Mouse (Mus musculus): ENCODE data around the gene Hsd17b14. TPM values are rescaled to one million over a fixed set of nuclear protein-coding genes. Genes with fewer than 3 reads are reported as not detected.
"Not testable (repeated sequence)": the region's sequence is repeated elsewhere in the genome, so short reads cannot be mapped to it uniquely, and the experiment has no call there.

Gene Hsd17b14
- polyA plus RNA-seq (2016; fragmentation: Nextera tagmentation; extraction: Ambion mirVana): 0.56 and 1.5 TPM in 2 replicates

DNA sequence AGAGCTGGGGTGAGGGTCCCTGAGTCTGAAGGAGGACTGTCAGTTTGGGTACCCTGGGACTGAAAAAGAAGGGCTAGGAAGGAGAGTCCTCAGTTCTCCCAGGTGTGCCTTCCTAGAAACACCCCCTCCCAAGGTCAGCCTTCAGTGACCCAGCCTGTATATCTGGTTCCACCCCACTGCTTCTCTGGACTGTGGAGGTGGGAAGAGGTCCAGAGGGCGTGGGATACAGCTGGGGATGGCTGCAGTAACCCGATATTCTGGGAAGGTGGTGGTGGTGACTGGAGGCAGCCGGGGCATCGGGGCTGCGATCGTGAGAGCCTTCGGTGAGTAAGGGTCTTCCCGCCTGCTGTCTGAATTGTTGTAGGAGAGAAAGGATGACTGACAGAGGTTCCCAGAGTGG lies at the start of gene Hsd17b14:
TSS of gene Hsd17b14 (plus strand) at position 150 of the 400 bp plus-strand sequence.
- ATAC-seq (ENCODE audit: insufficient number of reproducible peaks, insufficient read depth, low FRiP score, low TSS enrichment): no peak
- H3K36me3 ChIP-seq: no peaks in the 10 kb centered on the region
- H3K4me2 ChIP-seq (replicated peaks): no peak within 1 kb of the TSS
- 0 out of 2 replicates have a peak, but pooled peaks cover 5% of the 10 kb centered on the region for H3K4me1 ChIP-seq
- H3K9ac ChIP-seq: peak within 1 kb of the TSS; percentile 13; the same call in 1 of the 2 replicates
- no peaks in the 10 kb centered on the region for H3K9me3 ChIP-seq
- no peak within 1 kb of the TSS for H3K4me3 ChIP-seq
- no peaks in the 10 kb centered on the region for H3K27me3 ChIP-seq
- 20% methylated on average over 8 of the region's 8 CpGs for WGBS
- no peak within 1 kb of the TSS for H3K27ac ChIP-seq

DNA sequence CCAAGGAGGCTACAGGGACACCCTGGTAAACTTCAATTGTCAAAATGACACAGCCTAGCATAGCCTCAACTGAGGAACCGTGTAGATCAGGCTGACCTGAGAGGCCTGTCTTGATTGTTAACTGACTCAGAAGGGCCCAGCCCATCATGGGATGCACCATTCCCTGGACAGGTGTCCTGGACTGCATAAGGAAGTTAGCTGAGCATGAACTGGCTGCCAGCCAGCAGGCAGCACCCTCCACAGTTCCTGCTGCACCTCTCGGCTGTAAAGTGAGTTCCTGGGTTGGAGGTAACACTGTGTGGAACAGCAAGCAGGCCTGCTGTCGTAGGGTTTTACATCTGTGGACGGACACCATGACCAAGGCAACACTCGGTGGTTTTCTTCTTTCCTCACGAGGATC lies 47.1 kb upstream of the Hsd17b14 start:
- Histone ChIP-seq H3K9ac (no peak overlapping the region), H3K9me3 (no peaks in the 10 kb centered on the region), H3K4me2 (replicated peaks) (no peak overlapping the region), H3K27ac (no peak overlapping the region), H3K4me3 (no peak overlapping the region), H3K4me1 (peaks cover 13% of the 10 kb centered on the region), H3K27me3 (no peaks in the 10 kb centered on the region), H3K36me3 (peaks cover 32% of the 10 kb centered on the region)
- WGBS: 89% methylated on average over 6 of the region's 6 CpGs
- ATAC-seq (ENCODE audit: insufficient number of reproducible peaks, insufficient read depth, low FRiP score, low TSS enrichment): no peak

DNA sequence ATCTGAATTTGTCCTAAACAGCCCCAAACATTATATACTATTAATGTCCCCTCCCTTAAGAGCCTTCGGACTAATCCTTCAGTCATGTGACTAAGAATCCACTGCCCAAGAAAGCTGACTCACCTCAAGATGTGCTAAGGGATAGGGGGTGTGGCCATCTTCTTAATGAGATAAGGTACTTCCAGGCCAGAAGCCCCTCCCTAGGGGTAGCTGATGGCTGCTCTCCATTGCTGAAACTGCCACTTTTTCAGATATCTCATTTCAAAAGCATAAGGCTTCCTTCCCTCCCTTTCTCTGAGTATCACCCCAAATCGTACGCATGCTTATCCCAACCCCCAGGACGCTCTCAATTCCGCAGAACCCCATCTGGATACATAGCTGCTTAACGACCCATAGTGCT lies 46.1 kb upstream of the Hsd17b14 start:
- Histone ChIP-seq H3K27ac (no peak overlapping the region), H3K4me3 (no peak overlapping the region), H3K9ac (peak overlapping the region; percentile 82; the same call in 1 of the 2 replicates), H3K9me3 (no peaks in the 10 kb centered on the region), H3K27me3 (no peaks in the 10 kb centered on the region), H3K4me2 (replicated peaks) (peak overlapping the region; percentile 97; the same call in 1 of the 2 replicates), H3K36me3 (peaks cover 23% of the 10 kb centered on the region), H3K4me1 (peaks cover 13% of the 10 kb centered on the region)
- ATAC-seq (ENCODE audit: insufficient number of reproducible peaks, insufficient read depth, low FRiP score, low TSS enrichment): no peak
- 88% methylated on average over 6 of the region's 6 CpGs for WGBS

- Histone ChIP-seq H3K4me2 (replicated peaks) (peak overlapping the region; percentile 97), H3K9me3 (no peaks in the 10 kb centered on the region), H3K27ac (peak overlapping the region; percentile 92; the same call in 1 of the 2 replicates), H3K9ac (peak overlapping the region; percentile 82), H3K4me1 (peaks cover 13% of the 10 kb centered on the region), H3K27me3 (no peaks in the 10 kb centered on the region), H3K4me3 (peak overlapping the region; percentile 69), H3K36me3 (peaks cover 22% of the 10 kb centered on the region)
- ATAC-seq (ENCODE audit: insufficient number of reproducible peaks, insufficient read depth, low FRiP score, low TSS enrichment): peak; percentile 48; the same call in 1 of the 2 replicates
- 35% methylated on average over 19 of the region's 19 CpGs for whole genome bisulfite sequencing
These were observed 45.4 kb upstream of the Hsd17b14 start for GRCm38 (mm10) chr7:45509181-45509882.

DNA sequence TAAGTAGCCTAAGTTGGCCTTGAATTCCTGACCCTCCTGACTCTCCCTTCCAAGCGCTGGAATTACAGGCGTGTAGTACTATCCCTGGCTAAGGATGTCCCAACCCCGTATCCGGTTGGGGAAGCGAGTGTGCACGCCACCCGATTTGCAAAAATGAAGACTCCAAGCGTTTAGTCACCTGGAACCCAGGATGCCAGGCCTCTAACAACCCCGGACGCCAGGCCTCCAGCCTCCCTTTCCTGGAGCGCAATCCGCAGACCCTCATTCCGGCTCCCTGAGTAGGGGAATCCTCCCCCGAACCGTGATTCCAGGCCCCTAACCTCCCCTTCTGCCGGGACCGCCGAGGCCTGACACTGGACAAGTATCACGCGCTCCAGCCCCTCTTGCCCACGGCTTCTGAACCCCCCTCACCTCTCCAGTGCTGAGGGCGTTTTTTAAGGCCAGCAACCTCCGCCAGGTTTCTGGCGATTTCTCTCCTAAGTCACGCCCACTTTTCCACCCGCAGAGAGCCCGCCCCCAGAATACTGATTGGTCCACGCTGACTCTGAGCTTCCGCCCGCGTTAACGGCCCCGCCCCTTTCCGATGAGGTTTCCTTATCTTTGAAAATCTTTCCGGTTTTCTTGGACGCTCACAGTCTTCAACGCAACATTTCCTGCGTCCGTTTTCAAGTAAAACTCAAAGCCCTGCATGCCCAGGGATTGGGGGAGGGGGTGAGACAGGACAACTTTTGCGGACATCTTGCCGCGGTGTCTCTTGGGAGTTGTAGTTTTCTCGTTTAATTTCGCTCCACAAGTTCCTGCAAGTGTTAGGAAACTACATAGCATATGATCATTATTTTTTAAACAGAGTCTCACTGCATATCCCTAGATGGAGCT lies 44.5 kb upstream of the Hsd17b14 start, which contains the start of gene Nucb1:
TSS of gene Nucb1 (minus strand) at position 495 of the 876 bp plus-strand sequence.
- no peaks in the 10 kb centered on the region for H3K9me3 ChIP-seq

DNA sequence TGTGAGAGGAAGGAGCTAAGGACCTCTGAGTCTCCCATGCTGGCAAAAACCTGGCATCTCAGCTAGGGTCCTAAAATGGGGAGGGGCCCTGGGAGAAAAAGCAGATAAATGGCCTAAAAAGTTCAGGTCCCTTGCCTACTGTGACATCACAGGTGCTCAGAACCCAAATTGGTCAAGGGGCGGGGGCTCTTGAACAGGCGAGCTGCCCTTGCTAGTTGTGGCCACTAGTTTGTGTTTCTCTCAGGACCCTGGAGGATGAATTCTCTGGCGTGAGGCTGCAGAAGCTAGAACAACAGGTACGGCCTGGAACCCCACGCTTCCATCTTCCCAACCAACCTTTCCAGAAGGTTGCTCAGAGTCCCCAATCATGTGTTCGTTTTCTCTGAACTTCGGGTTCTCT lies 40.3 kb upstream of the Hsd17b14 start:
- WGBS: 78% methylated on average over 7 of the region's 7 CpGs

More for the DNA sequence above, 44.5 kb upstream of the Hsd17b14 start, which contains the start of gene Nucb1:
- peak; percentile 75 for ATAC-seq (ENCODE audit: insufficient number of reproducible peaks, insufficient read depth, low FRiP score, low TSS enrichment)
- Histone ChIP-seq H3K36me3 (peaks cover 14% of the 10 kb centered on the region), H3K4me3 (peak within 1 kb of the TSS; percentile 69), H3K4me1 (peaks cover 14% of the 10 kb centered on the region), H3K27me3 (no peaks in the 10 kb centered on the region), H3K9ac (peak within 1 kb of the TSS; percentile 82), H3K4me2 (replicated peaks) (peak within 1 kb of the TSS; percentile 97), H3K27ac (peak within 1 kb of the TSS; percentile 92)
- under 1% methylated on average over 44 of the region's 44 CpGs for WGBS

DNA sequence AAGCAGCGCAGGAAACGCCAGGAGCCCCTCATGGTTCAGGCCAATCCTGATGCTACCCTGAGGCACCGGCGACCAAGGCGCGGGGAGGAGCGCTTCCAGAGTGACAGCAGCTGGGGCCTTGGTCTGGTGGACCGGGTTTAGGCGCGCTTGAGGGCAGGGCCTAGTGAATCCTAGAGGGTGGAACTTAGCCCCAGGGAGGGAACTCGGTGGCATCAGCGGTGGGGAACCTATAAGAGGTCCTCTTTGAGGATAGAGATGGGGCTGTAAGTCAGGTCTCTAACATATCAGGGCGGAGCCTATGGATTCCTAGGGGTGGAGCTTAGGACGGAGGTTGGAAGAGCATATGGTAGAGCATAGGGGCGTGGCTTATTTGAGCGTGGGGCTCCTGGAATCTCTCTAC lies 39.3 kb upstream of the Hsd17b14 start:
- Histone ChIP-seq H3K9ac (no peak overlapping the region), H3K27me3 (no peaks in the 10 kb centered on the region), H3K36me3 (no peaks in the 10 kb centered on the region), H3K9me3 (no peaks in the 10 kb centered on the region), H3K4me1 (peaks cover 5% of the 10 kb centered on the region), H3K27ac (peak overlapping the region; percentile 57), H3K4me2 (replicated peaks) (0 out of 2 replicates have a peak overlapping the region, but pooled peaks have one; percentile 11), H3K4me3 (no peak overlapping the region)
- 13% methylated on average over 16 of the region's 16 CpGs for WGBS
- no peak for ATAC-seq (ENCODE audit: insufficient number of reproducible peaks, insufficient read depth, low FRiP score, low TSS enrichment)

More for the DNA sequence above, 40.3 kb upstream of the Hsd17b14 start:
- Histone ChIP-seq H3K36me3 (no peaks in the 10 kb centered on the region), H3K27ac (0 out of 2 replicates have a peak overlapping the region, but pooled peaks have one; percentile 4), H3K9me3 (no peaks in the 10 kb centered on the region), H3K4me1 (peaks cover 8% of the 10 kb centered on the region), H3K4me2 (replicated peaks) (no peak overlapping the region), H3K4me3 (no peak overlapping the region), H3K9ac (no peak overlapping the region), H3K27me3 (no peaks in the 10 kb centered on the region)
- no peak for ATAC-seq (ENCODE audit: insufficient number of reproducible peaks, insufficient read depth, low FRiP score, low TSS enrichment)

DNA sequence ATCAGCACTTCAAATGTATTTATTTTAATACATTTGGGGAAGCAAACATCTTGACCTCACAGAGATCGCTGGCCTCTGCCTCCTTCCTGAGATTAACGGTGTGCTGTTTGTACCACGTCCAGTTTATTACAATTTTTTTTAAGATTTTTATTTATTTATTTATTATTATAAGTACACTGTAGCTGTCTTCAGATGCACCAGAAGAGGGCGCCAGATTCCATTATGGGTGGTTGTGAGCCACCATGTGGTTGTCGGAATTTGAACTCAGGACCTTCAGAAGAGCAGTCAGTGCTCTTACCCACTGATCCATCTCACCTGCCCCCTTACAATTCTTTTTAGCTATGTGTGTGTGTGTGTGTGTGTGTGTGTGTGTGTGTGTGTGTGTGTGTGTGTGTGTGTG lies 37.8 kb upstream of the Hsd17b14 start:
- H3K9ac ChIP-seq; H3K4me2 ChIP-seq (replicated peaks); H3K4me3 ChIP-seq; H3K27me3 ChIP-seq; H3K9me3 ChIP-seq; H3K27ac ChIP-seq; H3K4me1 ChIP-seq; H3K36me3 ChIP-seq; ATAC-seq (ENCODE audit: insufficient number of reproducible peaks, insufficient read depth, low FRiP score, low TSS enrichment): not testable (repeated sequence)
- WGBS: 73% methylated on average over 5 of the region's 5 CpGs

GRCm38 (mm10) chr7:45518618-45519017 lies 36.1 kb upstream of the Hsd17b14 start:
- H3K27ac ChIP-seq: no peak overlapping the region
- peaks cover 14% of the 10 kb centered on the region for H3K4me1 ChIP-seq
- H3K27me3 ChIP-seq: no peaks in the 10 kb centered on the region
- H3K9ac ChIP-seq: no peak overlapping the region
- H3K4me3 ChIP-seq: no peak overlapping the region
- no peaks in the 10 kb centered on the region for H3K36me3 ChIP-seq
- H3K4me2 ChIP-seq (replicated peaks): no peak overlapping the region
- H3K9me3 ChIP-seq: no peaks in the 10 kb centered on the region
- no peak for ATAC-seq (ENCODE audit: insufficient number of reproducible peaks, insufficient read depth, low FRiP score, low TSS enrichment)
- 92% methylated on average over 16 of the region's 16 CpGs for WGBS

GRCm38 (mm10) chr7:45519345-45520120 lies 35.2 kb upstream of the Hsd17b14 start:
- H3K9me3 ChIP-seq: no peaks in the 10 kb centered on the region
- 79% methylated on average over 8 of the region's 8 CpGs for WGBS

GRCm38 (mm10) chr7:45520605-45521004 lies 34.1 kb upstream of the Hsd17b14 start:
- WGBS: 93% methylated on average over 7 of the region's 7 CpGs
- 0 out of 2 replicates have a peak, but pooled peaks cover 8% of the 10 kb centered on the region for H3K36me3 ChIP-seq
- H3K9ac ChIP-seq: no peak overlapping the region

More at GRCm38 (mm10) chr7:45519345-45520120, 35.2 kb upstream of the Hsd17b14 start:
- Histone ChIP-seq H3K4me1 (peaks cover 19% of the 10 kb centered on the region), H3K27me3 (no peaks in the 10 kb centered on the region), H3K9ac (no peak overlapping the region), H3K36me3 (0 out of 2 replicates have a peak, but pooled peaks cover 3% of the 10 kb centered on the region), H3K27ac (no peak overlapping the region), H3K4me2 (replicated peaks) (no peak overlapping the region), H3K4me3 (no peak overlapping the region)
- ATAC-seq (ENCODE audit: insufficient number of reproducible peaks, insufficient read depth, low FRiP score, low TSS enrichment): no peak

More at GRCm38 (mm10) chr7:45520605-45521004, 34.1 kb upstream of the Hsd17b14 start:
- Histone ChIP-seq H3K4me1 (peaks cover 24% of the 10 kb centered on the region), H3K9me3 (no peaks in the 10 kb centered on the region), H3K4me2 (replicated peaks) (no peak overlapping the region), H3K4me3 (no peak overlapping the region), H3K27ac (no peak overlapping the region), H3K27me3 (no peaks in the 10 kb centered on the region)
- ATAC-seq (ENCODE audit: insufficient number of reproducible peaks, insufficient read depth, low FRiP score, low TSS enrichment): no peak
